8 mouse cellular contexts compared by ENCODE assay signal in the genomic region with DNA sequence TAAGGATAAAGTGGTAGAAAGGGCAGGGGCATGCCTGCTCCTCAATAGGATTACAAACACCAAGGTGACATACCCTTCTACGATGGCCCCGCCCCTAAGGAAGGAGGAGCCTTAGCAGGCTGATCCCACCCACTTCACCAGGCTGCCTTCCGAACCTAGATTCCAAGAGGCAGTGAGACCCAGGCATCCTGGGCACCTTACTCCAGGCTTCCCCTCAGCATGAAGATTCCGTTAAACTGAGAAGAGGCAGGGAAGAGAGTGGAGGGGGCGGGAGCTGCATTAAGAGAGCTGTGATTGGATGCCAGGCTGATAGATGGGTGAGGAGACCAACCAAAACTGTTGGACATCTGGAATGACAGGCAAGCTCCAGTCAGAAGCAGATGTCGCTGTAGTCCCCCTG.
DNase-seq lines count a peak whose midpoint lies in the region; ATAC-seq and TF ChIP-seq lines count a peak whose summit lies in the region.

No protein-coding gene starts in this region.

- H3K36me3 ChIP-seq in hindbrain, embryonic 11.5 days (ENCODE audit: control insufficient read depth, insufficient read depth, low read length) = no peaks in the 10 kb centered on the region
- no peaks in the 10 kb centered on the region for H3K36me3 ChIP-seq in lung, postnatal 0 days (ENCODE audit: insufficient read depth, low read length)

- no peak for TF ChIP-seq EP300 in lung, postnatal 0 days (IDR thresholded peaks at IDR 0.05)

- WGBS in hindbrain, embryonic 11.5 days = 7% methylated on average over 6 of the region's 6 CpGs
- WGBS in lung, postnatal 0 days = 6% methylated on average over 6 of the region's 6 CpGs

- peak overlapping the region; percentile 23; the same call in 1 of the 2 replicates for H3K4me2 ChIP-seq in hindbrain, embryonic 11.5 days (replicated peaks; ENCODE audit: low read depth, low read length)
- H3K4me2 ChIP-seq in lung, postnatal 0 days (replicated peaks; ENCODE audit: low read depth, low read length) = no peak overlapping the region

- no peaks in the 10 kb centered on the region for H3K27me3 ChIP-seq in hindbrain, embryonic 11.5 days (ENCODE audit: control insufficient read depth, insufficient read depth, low read length)
- H3K27me3 ChIP-seq in lung, postnatal 0 days (replicated peaks; ENCODE audit: insufficient read depth, low read length) = no peaks in the 10 kb centered on the region

- DNase-seq in NIH3T3 (ENCODE audit: low read depth) = peak; percentile 30
- peak; percentile 15 for DNase-seq in cerebellum, adult 8-10 months
- DNase-seq in hindbrain, embryonic 11.5 days (ENCODE audit: low spot score) = peak; percentile 81
- DNase-seq in layer of hippocampus, adult 8-10 months (ENCODE audit: low spot score in 2 of 2) = peak; percentile 78 to 84
- DNase-seq in lung, postnatal 0 days (ENCODE audit: low spot score) = peak; percentile 55
- DNase-seq in retina, postnatal 7 days (ENCODE audit: low read depth, low spot score) = peak; percentile 59

- H3K27ac ChIP-seq in hindbrain, embryonic 11.5 days (ENCODE audit: low read depth, low read length) = peak overlapping the region; percentile 63
- H3K27ac ChIP-seq in lung, postnatal 0 days (ENCODE audit: low read length) = no peak overlapping the region

- no peaks in the 10 kb centered on the region for H3K9me3 ChIP-seq in hindbrain, embryonic 11.5 days (ENCODE audit: control insufficient read depth, low read length)
- H3K9me3 ChIP-seq in lung, postnatal 0 days (ENCODE audit: low read length) = no peaks in the 10 kb centered on the region

- H3K9ac ChIP-seq in hindbrain, embryonic 11.5 days (ENCODE audit: low read depth, low read length) = no peak overlapping the region
- H3K9ac ChIP-seq in lung, postnatal 0 days (replicated peaks; ENCODE audit: low read depth) = no peak overlapping the region

- TF ChIP-seq CTCF in lung, postnatal 0 days (IDR thresholded peaks at IDR 0.05) = no peak

- peaks cover 4% of the 10 kb centered on the region for H3K4me1 ChIP-seq in hindbrain, embryonic 11.5 days (replicated peaks; ENCODE audit: control insufficient read depth, insufficient read depth, low read length)
- no peaks in the 10 kb centered on the region for H3K4me1 ChIP-seq in lung, postnatal 0 days (ENCODE audit: insufficient read depth, low read depth, low read length)

- no peak overlapping the region for H3K4me3 ChIP-seq in hindbrain, embryonic 11.5 days (ENCODE audit: low read depth, low read length)
- no peak overlapping the region for H3K4me3 ChIP-seq in lung, postnatal 0 days (ENCODE audit: low read depth, low read length)

- peak; percentile 88 for ATAC-seq in frontal cortex, adult (ENCODE audit: low TSS enrichment)
- ATAC-seq in hindbrain, embryonic 11.5 days (ENCODE audit: low FRiP score) = peak; percentile 70
- ATAC-seq in lung, postnatal 0 days = peak; percentile 68
- no peak for ATAC-seq in megakaryocyte, adult 5-6 weeks (ENCODE audit: poor library complexity, severe bottlenecking)

Comparison
In these comparisons a context has a peak if more than half of its experiments do, and no peak if none do; other contexts are left out.
1. DNase-seq: peak in every context shown above with its lines; median percentile 81 in hindbrain, embryonic 11.5 days; 81 in layer of hippocampus, adult 8-10 months; 59 in retina, postnatal 7 days; 55 in lung, postnatal 0 days; 30 in NIH3T3; 15 in cerebellum, adult 8-10 months.